In the genomic region with DNA sequence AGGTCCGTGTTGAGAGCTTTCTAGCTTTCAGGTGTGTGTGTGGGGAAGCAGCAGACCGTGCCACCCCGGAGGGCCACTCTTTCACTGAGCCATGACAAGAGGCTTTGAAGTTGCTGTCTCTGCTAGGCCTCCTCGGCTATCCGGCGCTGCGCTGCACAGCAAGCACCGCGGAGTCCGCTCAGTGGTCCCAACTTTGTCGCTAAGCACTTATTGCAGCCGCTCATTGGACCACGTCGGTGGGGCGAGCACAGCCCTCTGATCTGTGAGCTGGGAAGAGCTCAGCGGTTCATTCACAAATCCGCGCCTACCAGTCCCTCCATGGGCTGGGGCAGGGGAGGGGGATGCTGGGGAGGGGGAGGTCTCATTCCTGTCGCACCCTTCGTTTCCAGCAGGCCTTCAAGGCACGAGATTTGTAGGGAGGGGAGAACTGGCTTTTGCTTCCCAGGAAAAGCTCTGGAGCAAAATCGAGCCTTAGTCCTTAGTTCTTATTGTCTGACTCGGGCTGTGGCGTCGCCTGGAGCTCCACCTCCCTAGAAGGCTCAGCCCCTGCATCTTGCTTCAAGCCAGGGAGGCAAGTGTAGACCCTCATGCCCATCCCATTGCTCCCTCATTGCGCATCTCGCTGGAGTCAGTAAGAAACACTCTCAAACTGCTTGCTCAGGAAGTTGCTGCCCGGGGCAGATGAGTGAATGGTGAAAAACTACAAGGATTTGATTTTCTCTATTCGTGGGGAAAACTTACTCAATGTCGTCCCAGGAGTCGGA, we compare ENCODE assay signal across 11 mouse cellular contexts. TPM values are rescaled to one million over a fixed set of nuclear protein-coding genes. Genes with fewer than 3 reads are reported as not detected.
DNase-seq lines count a peak whose midpoint lies in the region; ATAC-seq and TF ChIP-seq lines count a peak whose summit lies in the region.
"Had no signal": no experiment of that assay in that cellular context is flagged by ENCODE, and none has a peak within 500 bp of the region (broad histone marks: within the 10 kb centered on the region; RNA-seq: fewer than 3 reads in every experiment).

No protein-coding gene starts in this region.

- no peaks in the 10 kb centered on the region for H3K36me3 ChIP-seq in lung, embryonic 14.5 days (ENCODE audit: insufficient read depth)
- no peaks in the 10 kb centered on the region for H3K36me3 ChIP-seq in hindbrain, postnatal 0 days (ENCODE audit: insufficient read depth, low read length)
- no peaks in the 10 kb centered on the region for H3K36me3 ChIP-seq in neural tube, embryonic 12.5 days

- H3K9me3 ChIP-seq in lung, embryonic 14.5 days (ENCODE audit: low read depth, low read length), result no peaks in the 10 kb centered on the region
- H3K9me3 ChIP-seq in hindbrain, postnatal 0 days (ENCODE audit: low read length), result no peaks in the 10 kb centered on the region
- H3K9me3 ChIP-seq in neural tube, embryonic 12.5 days, result no peaks in the 10 kb centered on the region

- under 1% methylated on average over 31 of the region's 31 CpGs for WGBS in lung, embryonic 14.5 days
- 2% methylated on average over 31 of the region's 31 CpGs for WGBS in hindbrain, postnatal 0 days
- WGBS in neural tube, embryonic 12.5 days, result under 1% methylated on average over 31 of the region's 31 CpGs

- H3K27ac ChIP-seq in lung, embryonic 14.5 days (ENCODE audit: low read depth), result no peak overlapping the region
- H3K27ac ChIP-seq in hindbrain, postnatal 0 days, result no peak overlapping the region
- H3K27ac ChIP-seq in neural tube, embryonic 12.5 days, result no peak overlapping the region
- H3K27ac ChIP-seq: left cerebral cortex, adult 2 months had no signal

- no peak overlapping the region for H3K4me2 ChIP-seq in lung, embryonic 14.5 days
- peak overlapping the region; percentile 46 for H3K4me2 ChIP-seq in hindbrain, postnatal 0 days (ENCODE audit: low read depth, low read length)
- peak overlapping the region; percentile 18 for H3K4me2 ChIP-seq in neural tube, embryonic 12.5 days (replicated peaks)

- H3K27me3 ChIP-seq in lung, embryonic 14.5 days (ENCODE audit: insufficient read depth, low read length), result peaks cover 81% of the 10 kb centered on the region
- peaks cover 50% of the 10 kb centered on the region for H3K27me3 ChIP-seq in hindbrain, postnatal 0 days (ENCODE audit: insufficient read depth, low read length)
- H3K27me3 ChIP-seq in neural tube, embryonic 12.5 days (replicated peaks), result peaks cover 92% of the 10 kb centered on the region

- peak; percentile 63; the same call in 1 of the 2 replicates for ATAC-seq in lung, embryonic 14.5 days (ENCODE audit: insufficient read depth)
- ATAC-seq in hindbrain, postnatal 0 days, result peak; percentile 69
- peak; percentile 52; the same call in 1 of the 2 replicates for ATAC-seq in neural tube, embryonic 12.5 days (ENCODE audit: low FRiP score, low read depth)
- no peak for ATAC-seq in megakaryocyte progenitor cell, adult 5-6 weeks (replicated peaks; ENCODE audit: poor library complexity)

- peak; percentile 23 for DNase-seq in cerebellum, adult 11-12 months
- DNase-seq in cerebellum, adult 11 months, result no peak
- peak; percentile 47 for DNase-seq in lung, embryonic 14.5 days
- DNase-seq in lung, postnatal 36 days, result no peak
- DNase-seq in hindbrain, postnatal 0 days (ENCODE audit: low spot score), result peak; percentile 58
- no peak for DNase-seq in layer of hippocampus, adult 9-11 months
- DNase-seq: cerebellum, adult 2 months; spleen, adult 18-20 months had no signal

- TF ChIP-seq CTCF in lung, embryonic 14.5 days (IDR thresholded peaks at IDR 0.05; ENCODE audit: low read depth), result no peak
- no peak for TF ChIP-seq CTCF in hindbrain, postnatal 0 days (IDR thresholded peaks at IDR 0.05; ENCODE audit: low read depth)

- no peaks in the 10 kb centered on the region for H3K4me1 ChIP-seq in lung, embryonic 14.5 days (ENCODE audit: insufficient read depth)
- peaks cover 11% of the 10 kb centered on the region; the same call in 1 of the 2 replicates for H3K4me1 ChIP-seq in hindbrain, postnatal 0 days (ENCODE audit: insufficient read depth, low read length)
- H3K4me1 ChIP-seq in neural tube, embryonic 12.5 days, result peaks cover 4% of the 10 kb centered on the region; the same call in 1 of the 2 replicates

- peak overlapping the region; percentile 16; the same call in 1 of the 2 replicates for H3K4me3 ChIP-seq in lung, embryonic 14.5 days (ENCODE audit: low read depth, low read length)
- H3K4me3 ChIP-seq in hindbrain, postnatal 0 days (ENCODE audit: low read length), result peak overlapping the region; percentile 4
- no peak overlapping the region; the same call in 1 of the 2 replicates for H3K4me3 ChIP-seq in neural tube, embryonic 12.5 days
- H3K4me3 ChIP-seq: left cerebral cortex, adult 2 months had no signal

- no peak overlapping the region for H3K9ac ChIP-seq in lung, embryonic 14.5 days
- H3K9ac ChIP-seq in hindbrain, postnatal 0 days (replicated peaks; ENCODE audit: low read length), result no peak overlapping the region
- H3K9ac ChIP-seq in neural tube, embryonic 12.5 days, result no peak overlapping the region

RNA-seq across cellular contexts. Expression of a gene that starts 7.0 kb away (rescaled TPM):
- polyA plus RNA-seq in lung, embryonic 14.5 days (2014; fragmentation: Nextera tagmentation; extraction: Ambion mirVana), result not detected in 2 replicates
- 33.8 and 35.1 TPM in 2 replicates for total RNA-seq in hindbrain, postnatal 0 days (2014; rRNA removed)
- polyA plus RNA-seq in hindbrain, postnatal 0 days (2015; fragmentation: Nextera tagmentation; extraction: Ambion mirVana), result 0.98 and 1.1 TPM in 2 replicates
- polyA plus RNA-seq in neural tube, embryonic 12.5 days (2016; fragmentation: Nextera tagmentation; extraction: Ambion mirVana), result 0.05 TPM in 1 of 2 replicates, not detected in the other
- not detected in 2 replicates for total RNA-seq in megakaryocyte progenitor cell, adult 5-6 weeks (2015)
- not detected in 2 replicates for total RNA-seq in megakaryocyte progenitor cell, adult 5-6 weeks (2017)

Comparison
In these comparisons a context has a peak if more than half of its experiments do, and no peak if none do; other contexts are left out.
1. DNase-seq: peak in cerebellum, adult 11-12 months (single experiment), lung, embryonic 14.5 days (single experiment) and hindbrain, postnatal 0 days (single experiment); none in cerebellum, adult 11 months (single experiment), lung, postnatal 36 days (single experiment) and layer of hippocampus, adult 9-11 months (single experiment).